Mouse (Mus musculus): ENCODE data around the gene Pilra.
A peak's percentile ranks its signal among the peaks of the same experiment; 100 is the strongest.
"Not testable (repeated sequence)": the region's sequence is repeated elsewhere in the genome, so short reads cannot be mapped to it uniquely, and the experiment has no call there.

Pilra gene

GRCm38 (mm10) chr5:137835966-137836520 lies at the start of gene Pilra:
Gene Pilra, minus strand, starts transcription at chr5:137836281.
- DNase-seq (ENCODE audit: low spot score): not testable (repeated sequence)

GRCm38 (mm10) chr5:137883345-137883744 lies 47.3 kb upstream of the Pilra start:
- DNase-seq (ENCODE audit: low spot score): no peak

- no peak for DNase-seq (ENCODE audit: low spot score)
Measured at GRCm38 (mm10) chr5:137882922-137883321, 46.8 kb upstream of the Pilra start.

GRCm38 (mm10) chr5:137877860-137878259 lies 41.8 kb upstream of the Pilra start:
- DNase-seq (ENCODE audit: low spot score): peak; percentile 68

GRCm38 (mm10) chr5:137875054-137875453 lies 39.0 kb upstream of the Pilra start:
- no peak for DNase-seq (ENCODE audit: low spot score)

GRCm38 (mm10) chr5:137872381-137872702 lies 36.3 kb upstream of the Pilra start:
- DNase-seq (ENCODE audit: low spot score): not testable (repeated sequence)

GRCm38 (mm10) chr5:137871644-137872380 lies 35.7 kb upstream of the Pilra start, which contains the start of gene Pilrb2:
Gene Pilrb2, minus strand, starts transcription at chr5:137871815.
- not testable (repeated sequence) for DNase-seq (ENCODE audit: low spot score)

GRCm38 (mm10) chr5:137868600-137868999 lies 32.5 kb upstream of the Pilra start:
- not testable (repeated sequence) for DNase-seq (ENCODE audit: low spot score)

- DNase-seq (ENCODE audit: low spot score): not testable (repeated sequence)
Measured at GRCm38 (mm10) chr5:137864008-137864407, 27.9 kb upstream of the Pilra start.

- DNase-seq (ENCODE audit: low spot score): not testable (repeated sequence)
Measured at GRCm38 (mm10) chr5:137857960-137858710, 22.1 kb upstream of the Pilra start, which contains the start of gene Pilrb1. Gene Pilrb1, minus strand, starts transcription at chr5:137858106.

- DNase-seq (ENCODE audit: low spot score): not testable (repeated sequence)
Measured at GRCm38 (mm10) chr5:137856870-137857269, 20.8 kb upstream of the Pilra start.

GRCm38 (mm10) chr5:137854907-137855306 lies 18.8 kb upstream of the Pilra start:
- not testable (repeated sequence) for DNase-seq (ENCODE audit: low spot score)

- DNase-seq (ENCODE audit: low spot score): not testable (repeated sequence)
Measured at GRCm38 (mm10) chr5:137850313-137850712, 14.2 kb upstream of the Pilra start.

GRCm38 (mm10) chr5:137837110-137837509 lies 1.0 kb upstream of the Pilra start:
- DNase-seq (ENCODE audit: low spot score): not testable (repeated sequence)

GRCm38 (mm10) chr5:137836611-137837010 lies 530 bp upstream of the Pilra start:
- no peak for DNase-seq (ENCODE audit: low spot score)

GRCm38 (mm10) chr5:137833500-137833899 lies 2.6 kb downstream of the Pilra start:
- DNase-seq (ENCODE audit: low spot score): peak; percentile 19

GRCm38 (mm10) chr5:137831506-137831905 lies 4.6 kb downstream of the Pilra start:
- peak; percentile 17 for DNase-seq (ENCODE audit: low spot score)

GRCm38 (mm10) chr5:137831106-137831505 lies 5.0 kb downstream of the Pilra start:
- DNase-seq (ENCODE audit: low spot score): peak; percentile 31

- DNase-seq (ENCODE audit: low spot score): peak; percentile 29
Measured at GRCm38 (mm10) chr5:137830238-137830637, 5.8 kb downstream of the Pilra start.

GRCm38 (mm10) chr5:137828694-137829093 lies 7.4 kb downstream of the Pilra start:
- DNase-seq (ENCODE audit: low spot score): peak; percentile 25

GRCm38 (mm10) chr5:137826421-137826820 lies 9.7 kb downstream of the Pilra start:
- DNase-seq (ENCODE audit: low spot score): peak; percentile 33

GRCm38 (mm10) chr5:137825971-137826370 lies 10.1 kb downstream of the Pilra start:
- DNase-seq (ENCODE audit: low spot score): peak; percentile 16

GRCm38 (mm10) chr5:137825030-137825429 lies 11.1 kb downstream of the Pilra start:
- peak; percentile 21 for DNase-seq (ENCODE audit: low spot score)

Measured in testis, postnatal 10 days (tissue).